Mouse (Mus musculus) heart, embryonic 16.5 days (tissue): Measurements from ENCODE around the gene Rnaseh2a. TPM values are rescaled to one million over a fixed set of nuclear protein-coding genes. Genes with fewer than 3 reads are reported as not detected.
A peak's percentile ranks its signal among the peaks of the same experiment; 100 is the strongest.

ENCODE experiments used
- ATAC-seq: fragments of 200-750 bp; cut with Nextera tagmentation; replicated peaks from 2 replicates; pipeline ENCODE4 v1.8.0; 2017; ENCODE audit warnings: moderate number of reproducible peaks; ENCODE audit not compliant: insufficient read depth, low FRiP score; ENCODE audit errors: extremely low read depth
- H3K27ac ChIP-seq: fragments of 300-500 bp; sonication (generic); 2 replicates; pipeline ENCODE4 v1.5.1; 2014; ENCODE audit warnings: mild to moderate bottlenecking, low read length, control low read depth, moderate library complexity
- H3K27me3 ChIP-seq: fragments of 300-500 bp; sonication (generic); 2 replicates; pipeline ENCODE4 v1.6.1; 2014; ENCODE audit warnings: low read length, mixed read lengths; ENCODE audit not compliant: control insufficient read depth, insufficient read depth
- H3K36me3 ChIP-seq: fragments of 300-500 bp; sonication (generic); 2 replicates; pipeline ENCODE4 v1.6.1; 2014; ENCODE audit not compliant: control insufficient read depth, insufficient read depth
- H3K4me1 ChIP-seq: fragments of 300-500 bp; sonication (generic); 2 replicates; pipeline ENCODE4 v1.6.1; 2014; ENCODE audit warnings: low read length, mixed read lengths; ENCODE audit not compliant: control insufficient read depth, insufficient read depth
- H3K4me2 ChIP-seq: fragments of 300-500 bp; sonication (generic); 2 replicates; pipeline ENCODE4 v1.6.1; 2014; ENCODE audit warnings: low read depth, mild to moderate bottlenecking, control low read depth, low read length
- H3K4me3 ChIP-seq: fragments of 300-500 bp; sonication (generic); 2 replicates; pipeline ENCODE4 v1.5.1; 2014; ENCODE audit warnings: mild to moderate bottlenecking, control low read depth, low read length
- H3K9ac ChIP-seq: fragments of 300-500 bp; sonication (generic); 2 replicates; pipeline ENCODE4 v1.6.1; 2014; ENCODE audit warnings: low read length, control low read depth
- H3K9me3 ChIP-seq: fragments of 300-500 bp; sonication (generic); replicated peaks from 2 replicates; pipeline ENCODE4 v1.6.1; 2016; ENCODE audit warnings: low read length; ENCODE audit not compliant: control insufficient read depth
- WGBS: fragments of 180-500 bp; shearing (Covaris S2); extraction: QIAGEN DNeasy Blood & Tissue Kit; methylation state at CpG from one replicate; pipeline ENCODE4 v1.1.7; 2014; 5-methylcytosine and 5-hydroxymethylcytosine counted together
- polyA plus RNA-seq: library from polyadenylated mRNA; unstranded; fragments of >200 nt; fragmentation: Nextera tagmentation; extraction: Ambion mirVana; gene quantifications from 2 replicates; pipeline ENCODE4 v1.2.1, GENCODE M21; 2015

Gene Rnaseh2a
- polyA plus RNA-seq = 80.2 and 82.7 TPM in 2 replicates

DNA sequence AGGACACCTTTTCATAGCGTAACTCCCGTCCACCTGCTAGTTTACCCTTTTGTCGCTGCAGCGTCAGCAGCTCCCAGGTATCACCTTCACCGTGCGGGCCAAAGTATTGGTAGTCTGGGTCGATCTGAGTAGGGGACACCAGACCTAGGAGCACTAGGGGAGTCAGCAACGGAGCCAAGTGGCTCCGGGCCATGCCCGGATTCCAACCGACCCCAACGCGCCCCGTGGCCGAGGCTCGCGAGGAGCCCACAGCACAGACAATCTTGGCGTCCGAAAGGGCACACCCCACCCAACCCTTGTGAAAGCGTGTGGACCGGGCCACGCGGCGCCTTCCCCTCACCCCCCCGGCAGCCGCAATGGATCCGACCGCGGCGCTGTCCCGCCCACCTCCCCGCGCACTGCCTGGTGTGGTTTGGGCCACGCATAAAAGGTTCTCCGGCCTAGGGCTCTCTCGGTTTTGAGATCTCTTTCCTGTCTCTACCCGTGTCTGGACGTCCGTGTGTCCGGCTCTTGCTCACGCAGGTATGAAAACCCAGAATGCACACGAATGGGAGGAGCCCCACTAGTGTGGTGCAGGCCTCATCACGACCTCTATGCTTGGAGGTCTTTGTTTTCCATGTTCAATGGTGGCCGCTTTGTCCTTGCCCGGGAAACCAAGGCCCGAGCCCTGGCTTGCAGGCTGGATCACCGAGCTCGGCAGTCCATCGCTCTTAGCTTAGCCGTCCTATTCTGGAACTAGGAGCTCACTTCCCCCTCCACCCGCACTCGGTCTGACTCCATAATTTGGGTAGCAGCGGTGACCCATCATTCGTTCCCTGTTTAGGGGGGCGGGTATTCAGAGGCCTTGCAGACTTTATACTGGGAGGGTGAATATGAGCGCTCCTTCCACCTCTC lies at the start of gene Rnaseh2a, which contains the start of the genes Gm49661 and Prdx2:
Gene Rnaseh2a (minus strand): TSS at position 527 of the 894 bp plus-strand sequence.
Gene Gm49661 (minus strand): TSS at position 193 of the 894 bp plus-strand sequence.
Gene Prdx2 (plus strand): TSS at position 347 of the 894 bp plus-strand sequence.
- Histone ChIP-seq H3K9ac (peak within 1 kb of the TSS; percentile 88), H3K27ac (peak within 1 kb of the TSS; percentile 84), H3K9me3 (no peaks in the 10 kb centered on the region), H3K4me1 (peaks cover 33% of the 10 kb centered on the region), H3K4me2 (peak within 1 kb of the TSS; percentile 86), H3K36me3 (peaks cover 13% of the 10 kb centered on the region), H3K4me3 (peak within 1 kb of the TSS; percentile 74), H3K27me3 (no peaks in the 10 kb centered on the region)
- WGBS = under 1% methylated on average over 56 of the region's 56 CpGs
- ATAC-seq = peak; percentile 65

DNA sequence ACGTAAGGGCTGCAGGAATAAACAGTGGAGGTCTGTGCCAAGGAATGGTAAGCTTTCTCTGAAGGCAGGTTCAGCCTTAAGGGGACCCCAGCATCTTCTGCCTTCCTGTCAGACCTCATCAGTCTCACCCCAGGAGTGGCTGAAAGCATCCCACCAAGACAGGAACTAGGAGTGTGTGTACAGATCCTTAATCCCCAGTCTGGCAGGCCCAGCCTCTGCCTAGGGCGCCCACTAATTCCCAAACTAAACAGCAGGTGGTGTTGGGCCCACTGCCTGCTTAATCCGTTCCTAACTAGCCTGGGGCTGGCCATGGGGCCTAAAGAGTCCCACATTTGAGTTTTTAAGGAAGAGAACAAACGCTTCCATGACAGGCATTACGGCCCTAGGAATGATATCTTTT lies 47.6 kb upstream of the Rnaseh2a start:
- Histone ChIP-seq H3K27me3 (peaks cover 15% of the 10 kb centered on the region), H3K27ac (no peak overlapping the region), H3K4me2 (no peak overlapping the region), H3K9me3 (no peaks in the 10 kb centered on the region), H3K36me3 (peaks cover 27% of the 10 kb centered on the region), H3K4me1 (peaks cover 3% of the 10 kb centered on the region; the same call in 1 of the 2 replicates), H3K4me3 (no peak overlapping the region), H3K9ac (no peak overlapping the region)
- WGBS = 50% methylated on average over 5 of the region's 5 CpGs
- no peak for ATAC-seq

GRCm38 (mm10) chr8:85016724-85017123 lies 47.2 kb upstream of the Rnaseh2a start:
- WGBS = 62% methylated on average over 10 of the region's 10 CpGs
- no peak for ATAC-seq
- H3K9ac ChIP-seq = no peak overlapping the region

GRCm38 (mm10) chr8:85014431-85014830 lies 44.9 kb upstream of the Rnaseh2a start, which contains the start of gene Best2:
Best2 (minus strand) TSS chr8:85014531.
- WGBS = 72% methylated on average over 2 of the region's 2 CpGs
- peak within 1 kb of the TSS; percentile 29 for H3K4me3 ChIP-seq
- H3K36me3 ChIP-seq = peaks cover 15% of the 10 kb centered on the region
- no peak within 1 kb of the TSS for H3K27ac ChIP-seq
- peaks cover 3% of the 10 kb centered on the region; the same call in 1 of the 2 replicates for H3K4me1 ChIP-seq
- no peaks in the 10 kb centered on the region for H3K9me3 ChIP-seq
- no peak within 1 kb of the TSS for H3K9ac ChIP-seq
- no peak for ATAC-seq
- H3K4me2 ChIP-seq = peak within 1 kb of the TSS; percentile 52
- H3K27me3 ChIP-seq = peaks cover 32% of the 10 kb centered on the region

More at GRCm38 (mm10) chr8:85016724-85017123, 47.2 kb upstream of the Rnaseh2a start:
- H3K9me3 ChIP-seq = no peaks in the 10 kb centered on the region
- H3K27me3 ChIP-seq = peaks cover 17% of the 10 kb centered on the region
- no peak overlapping the region for H3K27ac ChIP-seq
- no peak overlapping the region for H3K4me3 ChIP-seq
- H3K36me3 ChIP-seq = peaks cover 22% of the 10 kb centered on the region
- H3K4me1 ChIP-seq = peaks cover 3% of the 10 kb centered on the region; the same call in 1 of the 2 replicates
- no peak overlapping the region for H3K4me2 ChIP-seq

DNA sequence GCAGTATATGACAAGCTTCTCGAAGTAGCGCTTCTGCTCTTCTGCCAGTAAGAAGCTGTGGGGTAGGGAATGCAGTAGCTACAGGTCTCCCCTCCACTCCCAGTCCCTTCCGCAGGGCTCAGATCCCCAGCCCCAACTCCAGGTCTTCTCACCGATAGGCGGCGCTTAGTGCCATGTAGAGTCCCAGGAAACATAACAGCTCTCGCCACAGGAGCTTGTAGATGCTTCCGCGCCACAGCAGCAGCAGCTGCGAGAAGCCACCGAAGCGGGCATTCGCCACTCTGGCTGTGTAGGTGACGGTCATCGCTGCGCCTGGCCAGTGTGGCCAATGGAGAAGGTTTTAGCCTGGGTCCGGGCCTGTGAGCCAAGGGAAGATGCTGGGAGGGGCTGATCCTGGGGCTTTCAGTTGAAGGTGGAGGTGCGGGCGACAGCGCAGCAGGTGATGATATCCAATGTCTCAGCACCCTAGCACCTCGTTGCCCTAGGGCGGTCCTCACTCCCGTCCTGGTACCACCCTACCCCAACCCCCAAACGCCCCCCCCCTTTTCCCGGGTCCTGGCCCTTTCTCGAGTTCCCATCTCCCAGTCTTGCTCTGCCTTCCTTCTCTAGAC lies 43.8 kb upstream of the Rnaseh2a start:
- Histone ChIP-seq H3K4me2 (peak overlapping the region; percentile 52), H3K4me3 (peak overlapping the region; percentile 29), H3K36me3 (peaks cover 5% of the 10 kb centered on the region), H3K9me3 (no peaks in the 10 kb centered on the region), H3K9ac (no peak overlapping the region), H3K27me3 (peaks cover 42% of the 10 kb centered on the region), H3K4me1 (peaks cover 3% of the 10 kb centered on the region; the same call in 1 of the 2 replicates), H3K27ac (no peak overlapping the region)
- 4% methylated on average over 25 of the region's 26 CpGs for WGBS
- no peak for ATAC-seq

- H3K4me3 ChIP-seq = no peak overlapping the region
- peaks cover 49% of the 10 kb centered on the region for H3K27me3 ChIP-seq
- no peak overlapping the region for H3K9ac ChIP-seq
- H3K27ac ChIP-seq = no peak overlapping the region
- no peaks in the 10 kb centered on the region for H3K9me3 ChIP-seq
- H3K4me2 ChIP-seq = no peak overlapping the region
- WGBS = 10% methylated on average over 28 of the region's 28 CpGs
- ATAC-seq = no peak
- H3K4me1 ChIP-seq = peaks cover 3% of the 10 kb centered on the region; the same call in 1 of the 2 replicates
- H3K36me3 ChIP-seq = no peaks in the 10 kb centered on the region
These were observed 41.7 kb upstream of the Rnaseh2a start for GRCm38 (mm10) chr8:85011242-85011641.

DNA sequence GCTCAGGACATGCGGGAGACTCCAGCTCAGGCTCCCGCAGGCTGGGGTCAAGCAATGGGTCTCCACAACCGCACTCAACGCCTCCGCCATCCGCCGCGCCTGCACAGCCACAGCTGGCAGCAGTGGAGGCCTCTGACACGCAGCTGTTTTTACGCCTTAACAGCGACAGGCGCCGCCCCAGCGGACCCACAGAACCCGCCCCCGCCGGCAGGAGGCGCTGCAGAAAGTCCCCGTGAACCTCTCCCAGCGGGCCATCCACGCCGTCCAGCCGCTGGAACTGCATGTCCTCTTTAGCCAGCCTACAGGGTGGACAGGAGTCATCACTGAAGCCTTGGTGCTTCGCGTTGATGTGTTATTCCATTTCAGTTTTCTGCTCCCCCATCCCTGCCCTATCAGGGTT lies 38.1 kb upstream of the Rnaseh2a start:
- H3K4me3 ChIP-seq = no peak overlapping the region
- H3K36me3 ChIP-seq = no peaks in the 10 kb centered on the region
- H3K4me2 ChIP-seq = no peak overlapping the region
- H3K9me3 ChIP-seq = no peaks in the 10 kb centered on the region
- no peaks in the 10 kb centered on the region for H3K4me1 ChIP-seq
- no peak for ATAC-seq
- peaks cover 36% of the 10 kb centered on the region for H3K27me3 ChIP-seq
- WGBS = 12% methylated on average over 25 of the region's 25 CpGs
- no peak overlapping the region for H3K9ac ChIP-seq
- no peak overlapping the region for H3K27ac ChIP-seq

DNA sequence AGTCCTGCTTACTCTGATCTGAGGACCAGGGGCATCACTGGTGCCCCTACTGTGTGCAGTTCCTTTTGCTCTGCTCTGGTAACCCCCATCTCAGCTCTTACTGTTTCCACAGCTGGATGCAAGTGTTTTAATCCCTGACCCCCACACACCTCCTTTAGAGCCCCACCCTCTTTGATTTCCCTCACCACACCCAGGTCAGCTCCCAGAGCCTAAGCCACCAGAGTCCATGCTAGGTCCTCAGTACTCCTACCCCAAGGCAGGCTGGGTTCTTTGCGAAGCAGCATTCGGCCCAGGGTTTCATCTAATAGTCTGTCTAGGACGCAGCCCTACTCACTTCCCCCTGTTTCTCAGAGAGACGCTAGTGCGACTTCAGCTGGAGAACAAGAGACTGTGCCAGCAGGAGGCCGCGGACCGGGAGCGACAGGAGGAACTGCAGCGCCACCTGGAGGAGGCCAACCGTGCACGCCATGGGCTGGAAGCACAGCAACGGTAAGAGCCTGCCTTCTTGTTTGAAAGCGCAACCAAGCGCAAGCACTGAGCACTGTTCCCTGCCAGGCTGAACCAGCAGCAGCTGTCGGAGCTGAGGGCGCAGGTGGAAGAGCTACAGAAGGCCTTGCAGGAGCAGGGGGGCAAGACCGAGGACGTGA lies 28.2 kb upstream of the Rnaseh2a start:
- Histone ChIP-seq H3K4me2 (peak overlapping the region; percentile 27; the same call in 1 of the 2 replicates), H3K9me3 (no peaks in the 10 kb centered on the region), H3K4me3 (no peak overlapping the region; the same call in 1 of the 2 replicates), H3K36me3 (no peaks in the 10 kb centered on the region), H3K4me1 (peaks cover 3% of the 10 kb centered on the region; the same call in 1 of the 2 replicates), H3K9ac (peak overlapping the region; percentile 57; the same call in 1 of the 2 replicates), H3K27me3 (peaks cover 7% of the 10 kb centered on the region; the same call in 1 of the 2 replicates), H3K27ac (no peak overlapping the region)
- ATAC-seq = peak; percentile 66
- 4% methylated on average over 19 of the region's 19 CpGs for WGBS
